Mouse (Mus musculus) spleen, embryonic (tissue): ENCODE data around the gene Casc4.
"Not testable (repeated sequence)": the region's sequence is repeated elsewhere in the genome, so short reads cannot be mapped to it uniquely, and the experiment has no call there.

ENCODE experiments used
- CTCF ChIA-PET: fragments of 350-600 bp; sonication (Branson Sonifier 250); formaldehyde crosslinking; loops from one replicate; lab custom pipeline; 2022; lab: Charles Lee

Gene Casc4

GRCm38 (mm10) chr2:121909975-121910374 is 43.2 kb downstream of the Casc4 start:
- CTCF ChIA-PET, result no interaction called here

GRCm38 (mm10) chr2:121916047-121916970 is 49.5 kb downstream of the Casc4 start:
- CTCF ChIA-PET, result no interaction called here

- CTCF ChIA-PET, result not testable (repeated sequence)
Observed at GRCm38 (mm10) chr2:121937624-121938023, 70.9 kb downstream of the Casc4 start.

- CTCF ChIA-PET, result no interaction called here
Observed at GRCm38 (mm10) chr2:121943364-121943763, 76.6 kb downstream of the Casc4 start.

GRCm38 (mm10) chr2:121954971-121955656 is 88.3 kb downstream of the Casc4 start:
- CTCF ChIA-PET, result no interaction called here

- CTCF ChIA-PET, result no interaction called here
Observed at GRCm38 (mm10) chr2:121955765-121956223, 89.0 kb downstream of the Casc4 start, which contains the start of the genes Ctdspl2 and Mageb3. Ctdspl2 (plus strand) TSS chr2:121956001. Mageb3 (minus strand) TSS chr2:121956092.

GRCm38 (mm10) chr2:121956224-121957018 is 89.7 kb downstream of the Casc4 start:
- CTCF ChIA-PET, result interaction anchor here (0.6 kb wide), 1 partner anchor 34 kb away, joined by 3 read pairs; no protein-coding TSS in a partner anchor

GRCm38 (mm10) chr2:121957216-121957792 is 90.5 kb downstream of the Casc4 start:
- CTCF ChIA-PET, result interaction anchor here (0.6 to 0.9 kb wide), 3 partner anchors 13 to 38 kb away, joined by 3 read pairs; no protein-coding TSS in a partner anchor
